Mouse (Mus musculus) lung, postnatal 0 days (tissue): ENCODE measurements at regions not wholly inside any gene's neighbourhood (a gene's known extent, or its start where the extent isn't known, plus 50 kb on each side); places are given as distances from the start of the nearest gene placed in this dataset.

Experiments used
- ATAC-seq: fragments of 200-750 bp; cut with Nextera tagmentation; 2 replicates; pipeline ENCODE4 v1.8.0; 2017; ENCODE audit warnings: moderate library complexity
- DNase-seq: peaks from one replicate; pipeline ENCODE4 v3.0.0-alpha.2; 2016; ENCODE audit warnings: low spot score
- H3K27ac ChIP-seq: fragments of 300-500 bp; sonication (generic); 2 replicates; pipeline ENCODE4 v1.5.1; 2014; ENCODE audit warnings: antibody characterized with exemption, mild to moderate bottlenecking, low read length, mixed read lengths
- H3K27me3 ChIP-seq: fragments of 300-500 bp; sonication (generic); replicated peaks from 2 replicates; pipeline ENCODE4 v1.6.1; 2014; ENCODE audit warnings: low read length, mixed read lengths; ENCODE audit not compliant: insufficient read depth
- H3K36me3 ChIP-seq: fragments of 300-500 bp; sonication (generic); 2 replicates; pipeline ENCODE4 v1.6.1; 2014; ENCODE audit warnings: low read length, mixed read lengths; ENCODE audit not compliant: insufficient read depth
- H3K4me1 ChIP-seq: fragments of 300-500 bp; sonication (generic); 2 replicates; pipeline ENCODE4 v1.6.1; 2014; ENCODE audit warnings: antibody characterized with exemption, low read depth, low read length, mixed read lengths; ENCODE audit not compliant: insufficient read depth
- H3K4me2 ChIP-seq: fragments of 300-500 bp; sonication (generic); replicated peaks from 2 replicates; pipeline ENCODE4 v1.6.1; 2014; ENCODE audit warnings: low read depth, mild to moderate bottlenecking, low read length, moderate library complexity, mixed read lengths
- H3K4me3 ChIP-seq: fragments of 300-500 bp; sonication (generic); 2 replicates; pipeline ENCODE4 v1.5.1; 2014; ENCODE audit warnings: low read depth, low read length
- H3K9ac ChIP-seq: fragments of 300-500 bp; sonication (generic); replicated peaks from 2 replicates; pipeline ENCODE4 v1.6.1; 2014; ENCODE audit warnings: low read depth, mild to moderate bottlenecking
- H3K9me3 ChIP-seq: fragments of 300-500 bp; sonication (generic); 2 replicates; pipeline ENCODE4 v1.6.1; 2016; ENCODE audit warnings: low read length, mixed read lengths
- CTCF ChIP-seq: IDR thresholded peaks from 2 replicates; pipeline ENCODE4 v1.5.1; 2016; ENCODE audit warnings: antibody characterized with exemption, mild to moderate bottlenecking
- EP300 ChIP-seq: IDR thresholded peaks from 2 replicates; pipeline ENCODE4 v1.6.1; 2016; ENCODE audit warnings: antibody characterized with exemption, mild to moderate bottlenecking, control low read depth
- WGBS: fragments of 180-500 bp; shearing (Covaris S2); extraction: QIAGEN DNeasy Blood & Tissue Kit; methylation state at CpG from one replicate; pipeline ENCODE4 v1.1.7; 2014; 5-methylcytosine and 5-hydroxymethylcytosine counted together

DNA sequence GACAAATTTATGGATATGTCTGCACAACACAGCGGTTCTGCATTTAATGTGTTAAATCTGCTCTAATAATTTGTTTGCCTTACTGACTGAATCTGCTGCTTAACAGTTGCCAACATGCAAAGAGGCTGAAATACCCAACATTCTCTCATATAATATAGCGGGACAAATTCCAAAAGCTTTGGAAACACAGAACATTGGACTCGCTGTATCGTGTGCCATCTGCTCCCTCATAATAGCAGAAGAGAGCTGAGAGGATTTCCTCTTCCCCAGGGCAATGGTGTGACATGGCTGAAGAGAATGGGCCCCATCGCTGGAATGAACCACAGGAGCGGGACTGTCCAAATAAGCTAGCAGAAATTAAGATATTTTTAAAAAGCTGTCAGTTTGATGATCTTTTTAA lies 475.9 kb downstream of the Trim52 start:
- no peak overlapping the region for H3K9ac ChIP-seq
- H3K4me3 ChIP-seq = no peak overlapping the region
- H3K27ac ChIP-seq = no peak overlapping the region
- H3K36me3 ChIP-seq = no peaks in the 10 kb centered on the region
- ATAC-seq (no peak), DNase-seq (no peak)
- no peaks in the 10 kb centered on the region for H3K9me3 ChIP-seq
- WGBS = 80% methylated on average over 6 of the region's 6 CpGs
- no peak overlapping the region for H3K4me2 ChIP-seq
- no peaks in the 10 kb centered on the region for H3K27me3 ChIP-seq
- TF ChIP-seq EP300 (no peak), CTCF (no peak)
- no peaks in the 10 kb centered on the region for H3K4me1 ChIP-seq

DNA sequence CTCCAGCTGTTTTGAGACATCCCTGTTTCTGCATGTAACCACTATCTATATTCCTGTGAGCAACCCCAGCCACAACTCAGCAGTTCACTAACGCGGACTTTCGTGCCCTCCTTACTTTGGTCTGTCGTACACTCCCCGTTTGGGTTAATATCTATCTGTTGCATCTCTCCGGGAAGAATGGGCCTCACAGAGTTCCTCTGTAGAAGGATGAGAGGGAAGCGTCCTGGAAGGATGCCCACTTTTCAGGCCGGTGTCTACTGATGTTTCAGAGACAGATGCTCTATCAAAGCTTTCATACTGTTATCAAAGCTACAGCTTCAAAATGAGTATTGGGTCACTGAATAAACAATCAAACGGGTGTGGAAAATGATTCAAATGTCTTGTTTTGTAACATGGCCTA lies 487.4 kb downstream of the Trim52 start:
- Histone ChIP-seq H3K4me1 (no peaks in the 10 kb centered on the region), H3K4me2 (no peak overlapping the region), H3K4me3 (no peak overlapping the region), H3K36me3 (no peaks in the 10 kb centered on the region), H3K27ac (no peak overlapping the region), H3K9ac (no peak overlapping the region), H3K9me3 (no peaks in the 10 kb centered on the region), H3K27me3 (no peaks in the 10 kb centered on the region)
- ATAC-seq (no peak), DNase-seq (no peak)
- 47% methylated on average over 9 of the region's 9 CpGs for WGBS
- TF ChIP-seq EP300 (no peak), CTCF (no peak)

DNA sequence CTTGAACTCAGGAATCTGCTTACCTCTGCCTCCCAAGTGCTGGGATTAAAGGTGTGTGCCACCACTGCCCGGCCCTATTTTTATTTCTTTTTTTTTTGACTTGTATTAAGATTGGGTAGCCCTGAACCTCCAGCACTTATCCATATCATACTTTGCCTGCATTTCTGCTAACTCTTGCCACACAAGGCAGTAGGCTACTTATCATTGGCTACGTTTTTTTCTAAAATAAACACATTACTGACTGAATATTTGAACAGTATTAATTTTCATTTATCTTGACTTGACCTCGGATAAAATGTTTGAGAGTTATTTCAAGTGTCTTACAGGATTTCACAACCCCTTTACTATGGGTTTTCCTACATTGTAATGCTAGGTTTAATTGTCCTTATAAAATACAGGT lies 488.0 kb downstream of the Trim52 start:
- DNase-seq (peak; percentile 29), ATAC-seq (peak; percentile 57)
- 27% methylated on average over 3 of the region's 3 CpGs for WGBS
- no peak overlapping the region for H3K4me2 ChIP-seq
- no peak for TF ChIP-seq EP300
- TF ChIP-seq CTCF = no peak
- H3K27ac ChIP-seq = no peak overlapping the region
- no peaks in the 10 kb centered on the region for H3K9me3 ChIP-seq
- H3K4me3 ChIP-seq = no peak overlapping the region
- no peaks in the 10 kb centered on the region for H3K36me3 ChIP-seq
- no peaks in the 10 kb centered on the region for H3K27me3 ChIP-seq
- no peak overlapping the region for H3K9ac ChIP-seq
- H3K4me1 ChIP-seq = no peaks in the 10 kb centered on the region

GRCm38 (mm10) chr14:106607041-106607440 lies 501.0 kb downstream of the Trim52 start:
- Histone ChIP-seq H3K4me1 (no peaks in the 10 kb centered on the region), H3K4me3 (no peak overlapping the region), H3K27me3 (no peaks in the 10 kb centered on the region), H3K9me3 (no peaks in the 10 kb centered on the region), H3K36me3 (no peaks in the 10 kb centered on the region), H3K27ac (no peak overlapping the region), H3K9ac (no peak overlapping the region), H3K4me2 (no peak overlapping the region)
- ATAC-seq (no peak), DNase-seq (peak; percentile 19)
- WGBS = 9% methylated on average over 3 of the region's 3 CpGs
- no peak for TF ChIP-seq EP300
- peak; percentile 67 for TF ChIP-seq CTCF

DNA sequence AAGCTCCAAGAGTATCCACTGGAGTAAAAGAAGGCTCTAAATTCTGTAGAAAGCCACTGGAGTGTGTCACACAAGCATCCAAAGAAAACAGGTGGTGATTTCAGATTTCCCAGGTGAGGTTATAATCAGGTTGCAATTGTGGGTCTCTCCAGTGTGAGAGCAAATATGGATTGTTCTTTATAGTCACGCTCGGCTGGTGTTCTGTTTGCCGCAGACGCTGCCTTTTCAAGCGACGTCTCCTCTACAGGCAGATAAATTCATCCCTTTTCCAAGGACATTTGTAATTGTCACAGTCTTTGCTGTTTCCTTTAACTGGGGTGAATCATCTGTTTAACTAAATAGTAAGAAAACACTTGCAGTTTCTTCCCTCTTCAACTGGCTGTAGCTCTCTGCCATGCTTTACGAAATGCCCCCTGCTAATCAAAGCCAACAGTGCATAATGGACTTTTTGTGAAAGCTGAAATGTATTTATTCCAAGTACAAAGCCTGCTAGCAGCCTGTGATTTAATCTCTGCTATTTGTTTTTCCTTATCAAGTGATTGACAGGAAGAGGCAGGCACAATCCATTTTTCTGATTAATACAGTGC lies 502.4 kb downstream of the Trim52 start:
- Histone ChIP-seq H3K4me2 (no peak overlapping the region), H3K9ac (no peak overlapping the region), H3K36me3 (no peaks in the 10 kb centered on the region), H3K4me3 (no peak overlapping the region), H3K27me3 (no peaks in the 10 kb centered on the region), H3K9me3 (no peaks in the 10 kb centered on the region), H3K27ac (no peak overlapping the region), H3K4me1 (no peaks in the 10 kb centered on the region)
- WGBS = 42% methylated on average over 7 of the region's 7 CpGs
- ATAC-seq (no peak), DNase-seq (no peak)
- TF ChIP-seq CTCF (no peak), EP300 (no peak)
